Mouse (Mus musculus): Measurements from ENCODE around the gene Eif4a1. TPM values are rescaled to one million over a fixed set of nuclear protein-coding genes. Genes with fewer than 3 reads are reported as not detected.

Gene Eif4a1
- total and polyA plus RNA-seq, 3 experiments: 114 to 1,689 (median 634) TPM

DNA sequence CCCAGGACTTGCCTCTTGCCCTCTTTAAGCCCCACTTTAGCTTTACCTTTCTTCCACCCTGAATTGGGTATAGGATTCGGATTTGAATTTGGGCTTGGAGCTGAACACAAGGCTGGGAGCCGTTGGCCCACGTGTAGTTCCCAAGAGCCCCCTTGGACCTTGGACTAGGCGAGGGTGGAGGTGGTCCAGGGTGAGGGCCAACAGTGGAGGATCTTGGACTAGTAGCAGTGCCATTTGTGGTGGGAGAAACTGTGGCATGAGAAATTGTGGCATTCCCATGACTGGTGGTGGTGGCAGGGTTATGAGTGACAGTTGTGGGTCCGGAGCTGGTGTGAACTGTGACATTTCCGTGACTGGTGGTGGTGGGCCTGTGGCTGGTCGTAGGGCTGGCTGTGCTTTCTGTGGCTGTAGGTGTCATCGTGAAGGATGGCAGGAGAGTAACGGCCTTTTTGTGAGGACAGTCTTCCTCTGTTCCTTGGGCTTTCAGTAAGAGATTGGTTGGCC, 6.7 kb downstream of the Eif4a1 start:
- no peak for DNase-seq (ENCODE audit: low read depth, low spot score)
- Histone ChIP-seq H3K4me3 (ENCODE audit: control insufficient read depth in 1 of 2, insufficient read depth in 1 of 2, low read depth in 2 of 2, low read length in 2 of 2) (no peak overlapping the region), H3K4me1 (ENCODE audit: control insufficient read depth in 1 of 2, insufficient read depth in 2 of 2, low read length in 2 of 2) (peaks cover 4 to 31% of the 10 kb centered on the region in 2 experiments), H3K27ac (ENCODE audit: control insufficient read depth, low read depth, low read length) (no peak overlapping the region), H3K79me2 (ENCODE audit: control insufficient read depth, insufficient read depth, low read length, poor library complexity) (peaks cover 28% of the 10 kb centered on the region), H3K36me3 (ENCODE audit: control insufficient read depth in 1 of 2, insufficient read depth in 2 of 2, low read length in 2 of 2) (peaks cover 13 to 34% of the 10 kb centered on the region in 2 experiments), H3K9me3 (replicated peaks; ENCODE audit: insufficient read depth, low read length) (no peaks in the 10 kb centered on the region), H3K27me3 (ENCODE audit: control insufficient read depth in 1 of 2, insufficient read depth in 2 of 2, low read length in 2 of 2) (no peaks in the 10 kb centered on the region), H3K9ac (ENCODE audit: control insufficient read depth, low read depth, low read length, poor library complexity, severe bottlenecking) (no peak overlapping the region)
- no peak for TF ChIP-seq TAL1 (IDR thresholded peaks at IDR 0.05; ENCODE audit: low read length)
- TF ChIP-seq SIN3A (IDR thresholded peaks at IDR 0.05; ENCODE audit: low read length): 0 out of 2 replicates have a peak, but pooled peaks have one; percentile 7
- TF ChIP-seq TBP (IDR thresholded peaks at IDR 0.05; ENCODE audit: low read depth, low read length): 0 out of 2 replicates have a peak, but pooled peaks have one; percentile 21

DNA sequence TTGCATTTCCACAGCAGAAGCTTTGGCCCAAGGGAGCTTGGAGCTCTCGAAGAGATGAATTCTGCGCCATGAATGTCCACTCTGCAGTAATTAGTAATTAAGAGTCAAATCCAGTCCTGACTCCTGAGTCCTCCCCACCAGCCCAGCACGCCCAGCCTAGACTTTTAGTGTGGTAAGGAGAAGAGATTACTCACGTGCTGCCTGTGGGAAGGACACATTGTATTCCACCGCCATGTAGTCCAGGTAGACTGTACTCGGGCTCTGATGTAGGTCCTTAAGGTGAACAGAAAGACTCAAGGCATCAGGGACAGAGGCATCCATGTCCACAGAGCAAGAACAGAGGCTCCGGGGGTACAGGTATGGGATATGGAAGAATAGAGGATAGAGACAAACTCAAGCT, 7.4 kb downstream of the Eif4a1 start:
- Histone ChIP-seq H3K9ac (ENCODE audit: control insufficient read depth, low read depth, low read length, poor library complexity, severe bottlenecking) (no peak overlapping the region), H3K4me1 (ENCODE audit: control insufficient read depth in 1 of 2, insufficient read depth in 2 of 2, low read length in 2 of 2) (peaks cover 4 to 31% of the 10 kb centered on the region in 2 experiments), H3K79me2 (ENCODE audit: control insufficient read depth, insufficient read depth, low read length, poor library complexity) (peaks cover 22% of the 10 kb centered on the region), H3K27me3 (ENCODE audit: control insufficient read depth in 1 of 2, insufficient read depth in 2 of 2, low read length in 2 of 2) (no peaks in the 10 kb centered on the region), H3K9me3 (replicated peaks; ENCODE audit: insufficient read depth, low read length) (no peaks in the 10 kb centered on the region), H3K27ac (ENCODE audit: control insufficient read depth, low read depth, low read length) (no peak overlapping the region), H3K4me3 (ENCODE audit: control insufficient read depth in 1 of 2, insufficient read depth in 1 of 2, low read depth in 2 of 2, low read length in 2 of 2) (no peak overlapping the region), H3K36me3 (ENCODE audit: control insufficient read depth in 1 of 2, insufficient read depth in 2 of 2, low read length in 2 of 2) (peaks cover 9 to 28% of the 10 kb centered on the region in 2 experiments)
- TF ChIP-seq JUND (IDR thresholded peaks at IDR 0.05; ENCODE audit: low read depth, low read length): no peak
- no peak for TF ChIP-seq RCOR1 (IDR thresholded peaks at IDR 0.05; ENCODE audit: low read depth, low read length)
- no peak for TF ChIP-seq CTCF (IDR thresholded peaks at IDR 0.05 in 2 of 3, conservative IDR thresholded peaks at IDR 0.05 in 1 of 3; ENCODE audit: control insufficient read depth in 1 of 3, insufficient read depth in 1 of 3, low read depth in 2 of 3, low read length in 3 of 3, poor library complexity in 1 of 3, severe bottlenecking in 1 of 3)
- TF ChIP-seq ZKSCAN1 (IDR thresholded peaks at IDR 0.05; ENCODE audit: low read depth, low read length): no peak
- no peak for TF ChIP-seq BHLHE40 (IDR thresholded peaks at IDR 0.05; ENCODE audit: borderline replicate concordance, low read depth, low read length)
- TF ChIP-seq CHD2 (IDR thresholded peaks at IDR 0.05; ENCODE audit: low read length): no peak
- TF ChIP-seq MAFK (IDR thresholded peaks at IDR 0.05; ENCODE audit: borderline replicate concordance, low read depth, low read length): no peak
- no peak for TF ChIP-seq E2F4 (IDR thresholded peaks at IDR 0.05; ENCODE audit: borderline replicate concordance, low read depth, low read length)
- DNase-seq (ENCODE audit: low read depth, low spot score): no peak

DNA sequence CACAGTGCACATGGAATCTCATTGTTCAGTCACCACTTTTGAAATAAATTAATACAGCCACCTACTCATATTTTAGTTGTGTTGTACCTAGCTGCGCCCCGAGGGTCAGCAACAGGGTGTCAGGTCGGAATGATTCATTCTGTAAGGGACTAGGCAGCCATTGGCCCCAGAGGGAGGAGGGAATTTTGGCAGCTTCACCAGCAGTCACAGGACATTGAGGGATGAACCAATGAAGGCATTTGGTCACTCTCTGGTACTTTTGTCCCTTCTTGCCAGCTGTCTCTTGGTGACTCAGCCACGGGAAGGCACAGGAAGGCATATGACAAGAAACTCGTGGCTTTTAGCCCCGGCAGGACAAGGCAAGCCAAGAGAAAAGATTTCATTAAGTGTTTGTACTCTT, 8.4 kb downstream of the Eif4a1 start:
- Histone ChIP-seq H3K79me2 (ENCODE audit: control insufficient read depth, insufficient read depth, low read length, poor library complexity) (peaks cover 13% of the 10 kb centered on the region), H3K4me1 (ENCODE audit: control insufficient read depth in 1 of 2, insufficient read depth in 2 of 2, low read length in 2 of 2) (peaks cover 4 to 21% of the 10 kb centered on the region in 2 experiments), H3K27ac (ENCODE audit: control insufficient read depth, low read depth, low read length) (0 out of 2 replicates have a peak overlapping the region, but pooled peaks have one; percentile 96), H3K4me3 (ENCODE audit: control insufficient read depth in 1 of 2, insufficient read depth in 1 of 2, low read depth in 2 of 2, low read length in 2 of 2) (no peak overlapping the region), H3K9me3 (replicated peaks; ENCODE audit: insufficient read depth, low read length) (no peaks in the 10 kb centered on the region), H3K36me3 (ENCODE audit: control insufficient read depth in 1 of 2, insufficient read depth in 2 of 2, low read length in 2 of 2) (peaks cover 1 to 19% of the 10 kb centered on the region in 2 experiments; a peak in 3 of 4 replicates), H3K9ac (ENCODE audit: control insufficient read depth, low read depth, low read length, poor library complexity, severe bottlenecking) (peak overlapping the region; percentile 69; the same call in 1 of the 2 replicates), H3K27me3 (ENCODE audit: control insufficient read depth in 1 of 2, insufficient read depth in 2 of 2, low read length in 2 of 2) (no peaks in the 10 kb centered on the region)
- TF ChIP-seq HCFC1 (IDR thresholded peaks at IDR 0.05; ENCODE audit: low read depth, low read length): no peak
- no peak for DNase-seq (ENCODE audit: low read depth, low spot score)

All from MEL (cell line).